Mouse (Mus musculus): ENCODE data around the gene Psmb6. TPM values are rescaled to one million over a fixed set of nuclear protein-coding genes. Genes with fewer than 3 reads are reported as not detected.
A peak's percentile ranks its signal among the peaks of the same experiment; 100 is the strongest.
"Not testable (repeated sequence)": the region's sequence is repeated elsewhere in the genome, so short reads cannot be mapped to it uniquely, and the experiment has no call there.

Psmb6 gene
- total RNA-seq, 2 experiments from 2014 or later: 226 to 241 TPM

- peak; percentile 32 for DNase-seq (ENCODE audit: low spot score)
These were observed 4.9 kb upstream of the Psmb6 start for GRCm38 (mm10) chr11:70520178-70520769.

GRCm38 (mm10) chr11:70523306-70523989 lies 1.7 kb upstream of the Psmb6 start:
- DNase-seq (ENCODE audit: low spot score): not testable (repeated sequence)

GRCm38 (mm10) chr11:70524782-70525181 lies 385 bp upstream of the Psmb6 start:
- DNase-seq (ENCODE audit: low spot score): no peak

- no peak for DNase-seq (ENCODE audit: low spot score)
These were observed 559 bp downstream of the Psmb6 start for GRCm38 (mm10) chr11:70525726-70526125.

GRCm38 (mm10) chr11:70526211-70526610 lies 1.0 kb downstream of the Psmb6 start:
- no peak for DNase-seq (ENCODE audit: low spot score)

GRCm38 (mm10) chr11:70528610-70529009 lies 3.4 kb downstream of the Psmb6 start:
- DNase-seq (ENCODE audit: low spot score): no peak

- DNase-seq (ENCODE audit: low spot score): not testable (repeated sequence)
These were observed 5.9 kb downstream of the Psmb6 start for GRCm38 (mm10) chr11:70531065-70531464.

- no peak for DNase-seq (ENCODE audit: low spot score)
These were observed 7.7 kb downstream of the Psmb6 start, which contains the start of gene Gm40193 for GRCm38 (mm10) chr11:70532839-70533238. Gene Gm40193, minus strand, starts transcription at chr11:70532939.

- DNase-seq (ENCODE audit: low spot score): no peak
These were observed 14.3 kb downstream of the Psmb6 start for GRCm38 (mm10) chr11:70539423-70539822.

GRCm38 (mm10) chr11:70539877-70540587 lies 14.9 kb downstream of the Psmb6 start, which contains the start of gene Pld2:
Gene Pld2, plus strand, starts transcription at chr11:70540064.
- peak; percentile 83 for DNase-seq (ENCODE audit: low spot score)

- DNase-seq (ENCODE audit: low spot score): no peak
These were observed 15.8 kb downstream of the Psmb6 start for GRCm38 (mm10) chr11:70540928-70541327.

- DNase-seq (ENCODE audit: low spot score): no peak
These were observed 16.2 kb downstream of the Psmb6 start for GRCm38 (mm10) chr11:70541415-70541814.

GRCm38 (mm10) chr11:70544496-70544895 lies 19.3 kb downstream of the Psmb6 start:
- peak; percentile 59 for DNase-seq (ENCODE audit: low spot score)

- DNase-seq (ENCODE audit: low spot score): no peak
These were observed 26.4 kb downstream of the Psmb6 start for GRCm38 (mm10) chr11:70551526-70551925.

GRCm38 (mm10) chr11:70553940-70554339 lies 28.8 kb downstream of the Psmb6 start:
- DNase-seq (ENCODE audit: low spot score): no peak

- no peak for DNase-seq (ENCODE audit: low spot score)
These were observed 32.4 kb downstream of the Psmb6 start for GRCm38 (mm10) chr11:70557545-70557944.

- DNase-seq (ENCODE audit: low spot score): no peak
These were observed 36.7 kb downstream of the Psmb6 start for GRCm38 (mm10) chr11:70561937-70562286.

- peak; percentile 86 for DNase-seq (ENCODE audit: low spot score)
These were observed 37.3 kb downstream of the Psmb6 start, which contains the start of gene Mink1 for GRCm38 (mm10) chr11:70562287-70562994. Gene Mink1, plus strand, starts transcription at chr11:70562881.

- no peak for DNase-seq (ENCODE audit: low spot score)
These were observed 37.9 kb downstream of the Psmb6 start for GRCm38 (mm10) chr11:70562995-70563469.

GRCm38 (mm10) chr11:70563470-70564275 lies 38.5 kb downstream of the Psmb6 start:
- no peak for DNase-seq (ENCODE audit: low spot score)
